Mouse (Mus musculus): ENCODE measurements around the gene Etv4. TPM values are rescaled to one million over a fixed set of nuclear protein-coding genes. Genes with fewer than 3 reads are reported as not detected.
A peak's percentile ranks its signal among the peaks of the same experiment; 100 is the strongest.

Gene Etv4
- polyA plus RNA-seq, 1 experiment from 2014 or later = 16.0 TPM

DNA sequence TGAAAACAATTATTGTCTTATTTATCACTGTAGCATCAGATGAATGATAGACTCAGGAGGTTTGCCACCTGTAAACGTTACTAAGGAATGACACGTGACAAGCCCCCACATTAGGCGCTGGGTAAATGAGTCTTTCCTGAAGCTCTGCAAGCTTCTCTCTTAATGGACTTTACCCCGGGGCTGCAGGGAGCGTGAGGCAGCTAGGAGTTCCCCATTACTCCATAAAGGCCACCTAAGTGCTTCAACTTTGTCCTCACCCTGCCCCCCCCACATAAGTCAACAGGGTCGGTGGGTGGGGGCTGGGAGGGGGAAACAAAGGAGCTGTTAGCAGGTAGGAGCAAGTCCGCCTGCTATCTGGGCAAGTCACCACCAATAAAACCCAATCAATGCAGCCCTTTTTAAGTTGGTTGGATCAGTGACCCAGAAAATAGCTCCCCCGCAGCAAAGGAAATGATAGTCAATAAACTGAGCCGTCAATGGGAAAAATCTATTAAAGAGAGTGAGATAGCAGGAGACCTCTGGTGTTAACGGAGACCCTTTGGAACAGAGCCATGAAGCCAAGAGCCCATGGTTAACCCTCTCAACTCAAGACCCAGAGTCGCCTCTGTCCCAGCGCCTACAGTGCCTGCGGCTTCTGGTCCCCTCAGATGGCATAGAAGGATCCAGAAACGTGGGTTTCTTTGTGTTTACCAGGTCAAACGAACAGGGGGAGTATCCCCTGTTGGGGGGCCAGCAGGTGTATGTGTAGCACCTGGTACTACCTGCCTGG, 24.1 kb upstream of the Etv4 start:
- no peaks in the 10 kb centered on the region for H3K36me3 ChIP-seq
- H3K4me2 ChIP-seq = no peak overlapping the region
- WGBS = 9% methylated on average over 15 of the region's 15 CpGs
- no peak overlapping the region for H3K4me3 ChIP-seq
- H3K27ac ChIP-seq (replicated peaks) = no peak overlapping the region
- H3K9ac ChIP-seq = no peak overlapping the region
- ATAC-seq (ENCODE audit: low read depth) = no peak
- H3K9me3 ChIP-seq = no peaks in the 10 kb centered on the region
- H3K4me1 ChIP-seq (replicated peaks) = peaks cover 10% of the 10 kb centered on the region
- H3K27me3 ChIP-seq = peaks cover 41% of the 10 kb centered on the region

DNA sequence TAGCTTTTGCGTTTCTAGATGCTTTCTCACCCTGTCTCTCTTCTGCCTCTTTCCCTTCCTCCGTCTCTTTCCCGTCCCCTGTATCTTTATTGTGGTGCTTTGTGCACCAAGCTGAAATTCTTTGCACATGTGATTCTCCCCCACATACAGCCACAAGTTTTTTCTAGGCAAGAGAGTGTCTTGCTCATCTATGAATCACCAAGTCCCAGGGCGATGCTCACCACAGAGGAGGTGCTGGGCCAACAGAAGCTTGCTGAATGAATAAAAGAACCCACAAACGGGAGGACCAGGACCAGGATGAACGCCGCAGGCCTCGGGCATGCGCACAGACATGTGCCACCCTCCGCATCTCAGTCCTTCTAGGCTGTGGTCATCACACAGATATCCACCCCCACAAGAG, 22.1 kb upstream of the Etv4 start:
- H3K9me3 ChIP-seq = no peaks in the 10 kb centered on the region
- no peak overlapping the region for H3K4me2 ChIP-seq
- H3K27me3 ChIP-seq = peaks cover 34% of the 10 kb centered on the region
- ATAC-seq (ENCODE audit: low read depth) = no peak
- no peak overlapping the region for H3K4me3 ChIP-seq
- 88% methylated on average over 10 of the region's 10 CpGs for WGBS
- H3K27ac ChIP-seq (replicated peaks) = no peak overlapping the region
- H3K4me1 ChIP-seq (replicated peaks) = peaks cover 4% of the 10 kb centered on the region; the same call in 1 of the 2 replicates
- H3K36me3 ChIP-seq = no peaks in the 10 kb centered on the region
- no peak overlapping the region for H3K9ac ChIP-seq

DNA sequence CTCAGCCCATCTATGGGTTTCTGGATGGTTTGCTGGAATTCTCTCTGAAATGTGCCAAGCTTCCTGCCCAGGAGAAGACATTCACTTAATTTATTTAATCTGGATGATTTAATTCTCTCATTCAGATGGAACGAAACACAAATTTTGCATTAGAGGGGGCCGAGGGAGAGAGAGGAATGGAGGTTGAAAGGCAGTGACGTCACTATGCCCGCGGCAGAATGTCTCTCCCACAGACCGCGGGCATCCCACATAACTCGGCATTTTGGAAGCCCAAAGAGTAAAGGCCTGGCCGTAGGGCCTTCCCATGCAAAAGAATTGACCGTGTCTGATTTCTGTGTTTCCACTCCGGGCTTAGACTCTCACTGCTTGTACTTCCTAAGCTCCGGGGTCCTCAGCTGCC, 21.6 kb upstream of the Etv4 start:
- Histone ChIP-seq H3K36me3 (no peaks in the 10 kb centered on the region), H3K27me3 (peaks cover 34% of the 10 kb centered on the region), H3K4me1 (replicated peaks) (peaks cover 7% of the 10 kb centered on the region), H3K9me3 (no peaks in the 10 kb centered on the region), H3K9ac (no peak overlapping the region), H3K4me3 (no peak overlapping the region), H3K27ac (replicated peaks) (no peak overlapping the region), H3K4me2 (no peak overlapping the region)
- ATAC-seq (ENCODE audit: low read depth) = no peak
- WGBS = 60% methylated on average over 12 of the region's 12 CpGs

DNA sequence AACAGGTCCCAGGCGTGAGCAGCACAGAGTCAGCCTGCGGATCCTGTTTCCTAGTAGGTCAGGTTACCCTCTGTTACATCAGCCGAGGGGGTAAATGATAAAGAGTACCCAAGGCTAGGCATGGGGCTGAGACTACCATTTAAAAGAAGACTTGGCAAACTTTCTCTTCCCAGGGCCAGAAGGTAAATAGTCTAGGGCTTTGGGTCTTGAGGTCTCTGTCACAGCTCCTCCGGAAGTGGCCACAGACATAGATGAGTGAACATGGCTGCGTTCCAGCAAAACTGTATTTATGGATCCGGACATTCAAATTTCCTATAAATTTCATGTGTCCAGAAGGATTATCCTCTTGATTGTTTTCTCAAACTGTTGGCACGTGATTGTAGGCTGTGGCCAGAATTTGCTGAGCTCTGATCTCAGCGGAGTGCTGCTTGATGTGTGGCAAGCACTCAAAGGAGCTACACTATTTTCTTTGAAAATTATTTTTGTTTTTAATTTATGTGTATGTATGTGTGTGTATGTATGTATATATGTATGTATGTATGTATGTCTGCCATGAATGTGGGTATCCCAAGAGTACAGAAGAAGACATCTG, 20.0 kb upstream of the Etv4 start:
- 87% methylated on average over 8 of the region's 8 CpGs for WGBS
- Histone ChIP-seq H3K4me1 (replicated peaks) (peaks cover 13% of the 10 kb centered on the region), H3K27me3 (peaks cover 27% of the 10 kb centered on the region), H3K36me3 (no peaks in the 10 kb centered on the region), H3K4me3 (no peak overlapping the region), H3K4me2 (no peak overlapping the region), H3K27ac (replicated peaks) (no peak overlapping the region), H3K9me3 (no peaks in the 10 kb centered on the region), H3K9ac (no peak overlapping the region)
- ATAC-seq (ENCODE audit: low read depth) = no peak

DNA sequence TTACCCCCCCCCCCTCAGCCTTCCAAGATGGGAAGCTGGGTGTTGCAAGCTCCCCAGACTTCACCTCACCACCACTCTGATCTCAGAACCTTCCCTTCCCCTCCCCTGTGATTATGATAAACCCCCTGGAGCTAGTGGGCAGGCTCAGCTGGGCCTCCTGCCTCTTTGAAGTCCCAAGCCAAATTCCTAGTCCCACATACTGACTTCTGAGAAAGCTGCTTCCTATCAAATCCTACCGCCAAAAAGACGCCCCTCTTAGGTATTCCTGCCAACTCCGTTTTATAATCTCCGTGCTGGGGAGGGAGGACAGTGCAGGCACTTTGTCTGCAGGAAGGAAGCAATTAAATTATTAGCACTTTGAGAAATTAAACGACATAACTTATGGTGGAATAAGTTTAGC, 16.2 kb upstream of the Etv4 start:
- Histone ChIP-seq H3K4me3 (no peak overlapping the region), H3K36me3 (no peaks in the 10 kb centered on the region), H3K9me3 (no peaks in the 10 kb centered on the region), H3K9ac (no peak overlapping the region), H3K4me2 (no peak overlapping the region), H3K27ac (replicated peaks) (no peak overlapping the region), H3K27me3 (peaks cover 6% of the 10 kb centered on the region), H3K4me1 (replicated peaks) (peaks cover 9% of the 10 kb centered on the region; the same call in 1 of the 2 replicates)
- ATAC-seq (ENCODE audit: low read depth) = no peak
- WGBS = 7% methylated on average over 5 of the region's 5 CpGs

DNA sequence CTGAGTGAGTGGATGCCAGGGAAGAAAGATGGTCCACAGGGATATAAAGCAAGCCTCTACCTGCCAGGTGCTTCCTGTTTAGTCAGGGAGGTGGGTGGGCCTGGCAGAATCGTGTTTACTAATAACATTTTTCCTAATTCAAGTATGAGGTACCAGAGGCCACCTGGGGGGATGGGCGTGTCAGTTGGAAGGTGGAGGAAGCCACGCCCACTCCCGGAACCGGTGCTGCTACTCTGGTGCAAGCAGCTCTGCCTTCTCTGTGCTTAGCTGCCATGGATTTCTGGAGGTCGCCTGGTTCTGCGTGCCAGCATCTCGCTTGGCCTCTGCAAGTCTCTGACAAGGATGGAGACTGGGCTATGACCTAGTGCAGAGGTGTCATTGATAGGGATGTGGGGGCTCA, 12.9 kb upstream of the Etv4 start:
- Histone ChIP-seq H3K4me3 (no peak overlapping the region), H3K36me3 (no peaks in the 10 kb centered on the region), H3K9ac (no peak overlapping the region), H3K4me2 (no peak overlapping the region), H3K27me3 (peaks cover 10% of the 10 kb centered on the region; the same call in 1 of the 2 replicates), H3K4me1 (replicated peaks) (peaks cover 9% of the 10 kb centered on the region; the same call in 1 of the 2 replicates), H3K27ac (replicated peaks) (no peak overlapping the region), H3K9me3 (no peaks in the 10 kb centered on the region)
- ATAC-seq (ENCODE audit: low read depth) = no peak
- 45% methylated on average over 8 of the region's 8 CpGs for WGBS

DNA sequence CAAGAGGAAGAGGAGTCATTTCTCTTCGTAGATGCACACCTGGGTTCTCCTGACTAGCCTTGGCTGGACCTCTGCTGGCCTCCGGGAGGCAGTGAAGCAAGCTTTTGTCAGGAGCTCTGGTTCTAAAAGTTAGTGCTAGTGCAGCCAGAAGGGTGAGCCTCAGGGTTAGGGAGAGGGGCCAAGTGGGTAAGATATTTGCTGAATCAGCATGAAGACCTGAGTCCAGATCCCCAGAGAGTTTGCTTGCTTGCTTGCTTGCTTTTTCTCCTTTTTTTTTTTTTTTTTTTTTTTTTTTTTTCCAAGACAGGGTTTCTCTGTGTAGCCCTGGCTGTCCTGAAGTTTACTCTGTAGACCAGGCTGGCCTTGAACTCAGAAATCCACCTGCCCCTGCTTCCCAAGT, 12.2 kb upstream of the Etv4 start:
- no peaks in the 10 kb centered on the region for H3K36me3 ChIP-seq
- no peak for ATAC-seq (ENCODE audit: low read depth)
- 83% methylated on average over 2 of the region's 2 CpGs for WGBS

DNA sequence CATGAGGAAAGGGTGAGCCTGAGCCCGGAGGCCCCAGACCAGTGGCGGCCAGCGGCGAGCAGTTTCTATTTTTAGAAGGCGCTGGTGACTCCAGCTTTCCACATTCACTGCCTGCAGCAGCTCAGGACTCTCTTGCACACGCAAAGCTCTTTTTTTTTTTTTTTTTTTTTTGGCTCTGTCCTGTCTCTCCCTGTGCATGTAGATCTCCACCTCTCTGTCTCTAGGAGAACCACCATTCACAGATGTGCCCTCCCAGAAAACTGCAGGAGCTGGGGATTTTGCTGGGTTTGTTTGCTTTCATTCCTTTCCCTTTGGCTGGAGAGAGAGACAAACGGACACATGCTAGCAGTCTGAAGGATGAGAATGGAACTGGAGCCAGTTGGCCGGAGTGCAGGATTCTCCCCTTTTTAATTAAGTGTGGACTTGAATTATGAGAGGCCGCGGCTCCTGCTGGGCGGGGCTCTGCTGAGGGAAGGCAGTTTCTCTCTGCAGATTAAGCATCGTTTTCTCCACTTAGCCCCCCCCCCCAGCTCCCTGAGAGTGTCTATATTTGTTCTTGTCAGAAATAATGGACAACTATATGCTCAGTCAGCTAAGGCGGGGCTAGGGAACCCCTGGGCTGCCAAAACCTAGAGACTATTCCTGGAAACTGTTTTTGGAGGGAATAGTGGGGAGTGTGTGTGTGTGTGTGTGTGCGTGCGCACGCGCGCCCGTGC, 5.8 kb upstream of the Etv4 start:
- Histone ChIP-seq H3K4me1 (replicated peaks) (peaks cover 21% of the 10 kb centered on the region), H3K27ac (replicated peaks) (peak overlapping the region; percentile 53)
- peak; percentile 60 for ATAC-seq (ENCODE audit: low read depth)

More for the DNA sequence above, 12.2 kb upstream of the Etv4 start:
- Histone ChIP-seq H3K4me2 (no peak overlapping the region), H3K9ac (no peak overlapping the region), H3K4me1 (replicated peaks) (peaks cover 9% of the 10 kb centered on the region; the same call in 1 of the 2 replicates), H3K27me3 (peaks cover 10% of the 10 kb centered on the region; the same call in 1 of the 2 replicates), H3K4me3 (no peak overlapping the region), H3K9me3 (no peaks in the 10 kb centered on the region), H3K27ac (replicated peaks) (no peak overlapping the region)

DNA sequence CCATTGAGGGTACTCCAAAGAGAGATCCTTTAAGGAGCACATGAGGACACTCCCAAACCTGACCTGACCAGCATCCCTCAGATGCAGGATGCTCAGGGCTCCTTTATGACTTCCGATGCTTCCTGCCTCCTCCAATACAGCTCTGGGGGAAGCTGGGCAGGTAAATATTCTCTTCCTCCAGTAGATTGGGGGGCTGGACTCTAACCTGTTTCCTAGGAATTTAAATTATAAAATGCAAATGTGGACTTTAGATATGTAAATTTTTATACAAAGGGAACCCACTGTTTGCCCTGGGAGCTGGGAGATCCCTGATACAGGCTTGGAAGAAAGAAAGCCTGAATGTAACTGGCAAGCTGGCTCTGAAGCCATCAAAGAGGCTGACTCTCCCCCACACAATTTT, 2.3 kb upstream of the Etv4 start:
- WGBS = 52% methylated on average over 1 of the region's 1 CpGs
- Histone ChIP-seq H3K27ac (replicated peaks) (no peak overlapping the region), H3K36me3 (no peaks in the 10 kb centered on the region), H3K4me2 (no peak overlapping the region), H3K9me3 (no peaks in the 10 kb centered on the region), H3K4me3 (no peak overlapping the region), H3K4me1 (replicated peaks) (peaks cover 43% of the 10 kb centered on the region), H3K9ac (no peak overlapping the region), H3K27me3 (peaks cover 67% of the 10 kb centered on the region)
- no peak for ATAC-seq (ENCODE audit: low read depth)

More for the DNA sequence above, 5.8 kb upstream of the Etv4 start:
- Histone ChIP-seq H3K9ac (no peak overlapping the region), H3K4me3 (no peak overlapping the region), H3K27me3 (peaks cover 39% of the 10 kb centered on the region), H3K9me3 (no peaks in the 10 kb centered on the region), H3K4me2 (peak overlapping the region; percentile 18), H3K36me3 (no peaks in the 10 kb centered on the region)
- WGBS = 36% methylated on average over 19 of the region's 19 CpGs

DNA sequence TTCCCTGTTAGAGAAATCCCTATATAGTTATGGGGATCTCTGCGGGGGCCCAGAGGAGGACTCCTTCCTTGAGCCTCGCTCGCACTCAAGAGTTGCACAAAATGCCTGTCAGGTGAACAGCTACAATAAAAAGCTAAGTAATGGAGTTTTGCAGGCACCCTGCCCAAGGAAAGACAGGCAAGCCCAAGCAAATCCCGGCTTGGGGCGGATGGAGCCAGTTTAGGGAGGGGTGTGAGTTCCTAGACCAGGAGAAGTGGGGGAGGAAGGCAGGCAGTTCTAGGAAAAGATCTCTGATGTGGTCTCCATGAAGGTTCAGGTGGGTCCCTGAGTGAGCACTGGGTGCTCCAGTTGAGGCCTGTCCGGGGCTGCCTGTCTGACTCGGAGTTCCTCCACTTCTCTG, 1.5 kb upstream of the Etv4 start:
- H3K9ac ChIP-seq = no peak overlapping the region
- no peak overlapping the region for H3K4me3 ChIP-seq
- no peak overlapping the region for H3K27ac ChIP-seq (replicated peaks)
- no peak for ATAC-seq (ENCODE audit: low read depth)
- no peaks in the 10 kb centered on the region for H3K9me3 ChIP-seq
- H3K27me3 ChIP-seq = peaks cover 69% of the 10 kb centered on the region
- H3K36me3 ChIP-seq = no peaks in the 10 kb centered on the region
- H3K4me1 ChIP-seq (replicated peaks) = peaks cover 42% of the 10 kb centered on the region
- WGBS = 60% methylated on average over 7 of the region's 7 CpGs
- no peak overlapping the region for H3K4me2 ChIP-seq

DNA sequence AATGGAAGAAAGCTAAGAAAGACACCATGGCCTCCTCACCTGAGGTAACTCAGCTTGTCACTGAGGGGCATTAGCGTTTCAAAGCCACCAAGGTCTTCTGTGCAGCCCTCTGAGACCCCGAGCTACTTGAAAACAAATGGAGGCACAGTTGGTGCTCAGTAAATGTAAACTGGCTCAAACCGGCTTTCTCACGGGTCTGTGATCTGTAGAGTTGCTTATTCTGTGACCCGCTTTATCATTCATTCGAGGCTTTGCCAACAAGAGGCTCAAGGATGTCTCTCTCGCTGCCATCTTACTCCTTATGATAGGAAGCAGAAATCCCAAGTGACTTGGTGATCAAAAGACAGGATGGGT, 658 bp upstream of the Etv4 start:
- Histone ChIP-seq H3K4me3 (peak overlapping the region; percentile 49), H3K27me3 (peaks cover 77% of the 10 kb centered on the region), H3K4me2 (peak overlapping the region; percentile 94), H3K9me3 (no peaks in the 10 kb centered on the region), H3K4me1 (replicated peaks) (peaks cover 33% of the 10 kb centered on the region), H3K9ac (no peak overlapping the region), H3K36me3 (no peaks in the 10 kb centered on the region), H3K27ac (replicated peaks) (no peak overlapping the region)
- no peak for ATAC-seq (ENCODE audit: low read depth)
- 9% methylated on average over 7 of the region's 7 CpGs for WGBS

DNA sequence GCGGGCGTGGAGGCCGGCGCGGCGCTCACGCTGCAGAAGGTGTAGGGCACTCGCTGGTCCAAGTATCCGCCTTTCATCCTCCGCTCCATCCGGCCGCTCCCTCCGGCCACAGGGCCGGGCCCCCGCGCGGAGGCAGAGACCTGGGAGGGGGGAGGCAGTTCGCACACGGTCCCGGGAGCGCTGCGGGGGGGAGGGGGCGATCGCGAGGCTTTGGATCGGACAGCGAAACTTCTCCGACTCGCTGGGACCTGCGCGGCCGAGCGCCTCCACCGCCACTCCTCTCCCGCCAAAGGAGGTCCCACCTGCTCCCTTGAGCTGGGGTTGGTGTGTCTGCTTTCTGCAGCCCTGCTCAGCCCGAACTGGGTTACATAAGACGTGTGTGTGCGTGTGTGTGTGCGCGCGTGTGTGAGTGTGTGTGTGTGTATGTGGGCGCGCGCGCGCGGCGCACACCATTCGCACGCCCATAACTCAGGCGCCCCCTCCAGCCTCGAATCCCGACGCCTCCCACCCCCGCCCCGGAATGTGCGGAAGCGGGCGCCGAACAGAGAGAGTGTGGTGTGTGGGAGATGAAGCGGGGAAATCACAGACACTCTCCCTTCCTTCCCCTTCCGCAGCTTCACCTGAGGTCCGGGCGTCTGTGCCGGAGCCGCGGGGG, 556 bp downstream of the Etv4 start:
- Histone ChIP-seq H3K4me3 (peak overlapping the region; percentile 49), H3K27ac (replicated peaks) (peak overlapping the region; percentile 64), H3K36me3 (no peaks in the 10 kb centered on the region), H3K9me3 (no peaks in the 10 kb centered on the region), H3K4me2 (peak overlapping the region; percentile 94), H3K27me3 (peaks cover 86% of the 10 kb centered on the region), H3K4me1 (replicated peaks) (peaks cover 24% of the 10 kb centered on the region), H3K9ac (peak overlapping the region; percentile 68)
- peak; percentile 73 for ATAC-seq (ENCODE audit: low read depth)
- under 1% methylated on average over 64 of the region's 67 CpGs for WGBS
